Mouse (Mus musculus) embryonic facial prominence, embryonic 10.5 days (tissue): ENCODE measurements around the gene Gm28635. TPM values are rescaled to one million over a fixed set of nuclear protein-coding genes. Genes with fewer than 3 reads are reported as not detected.
"Not testable (repeated sequence)": the region's sequence is repeated elsewhere in the genome, so short reads cannot be mapped to it uniquely, and the experiment has no call there.

ENCODE experiments used
- DNase-seq: peaks from one replicate; pipeline ENCODE4 v3.0.0-alpha.2; 2017; ENCODE audit warnings: low spot score
- H3K27ac ChIP-seq: fragments of 300-500 bp; sonication (generic); replicated peaks from 2 replicates; pipeline ENCODE4 v1.5.1; 2016; ENCODE audit warnings: mild to moderate bottlenecking
- H3K27me3 ChIP-seq: fragments of 300-500 bp; sonication (generic); replicated peaks from 2 replicates; pipeline ENCODE4 v1.6.1; 2016; ENCODE audit warnings: low read depth, mild to moderate bottlenecking; ENCODE audit not compliant: poor library complexity, severe bottlenecking
- H3K36me3 ChIP-seq: fragments of 300-500 bp; sonication (generic); replicated peaks from 2 replicates; pipeline ENCODE4 v1.6.1; 2016; ENCODE audit warnings: mild to moderate bottlenecking, moderate library complexity
- H3K4me1 ChIP-seq: fragments of 300-500 bp; sonication (generic); 2 replicates; pipeline ENCODE4 v1.6.1; 2016
- H3K4me3 ChIP-seq: fragments of 300-500 bp; sonication (generic); 2 replicates; pipeline ENCODE4 v1.5.1; 2016; ENCODE audit warnings: mild to moderate bottlenecking, moderate library complexity
- H3K9me3 ChIP-seq: fragments of 300-500 bp; sonication (generic); 2 replicates; pipeline ENCODE4 v1.6.1; 2016; ENCODE audit warnings: mild to moderate bottlenecking
- WGBS: fragments of 180-500 bp; shearing (Covaris S2); methylation state at CpG from one replicate; pipeline ENCODE4 v1.1.7; 2016; 5-methylcytosine and 5-hydroxymethylcytosine counted together
- polyA plus RNA-seq: library from polyadenylated mRNA; unstranded; fragments of >200 nt; fragmentation: Nextera tagmentation; extraction: Ambion mirVana; gene quantifications from 2 replicates; pipeline ENCODE4 v1.2.1, GENCODE M21; 2016

The Gm28635 gene
- polyA plus RNA-seq, 1 experiment from 2014 or later = not detected

DNA sequence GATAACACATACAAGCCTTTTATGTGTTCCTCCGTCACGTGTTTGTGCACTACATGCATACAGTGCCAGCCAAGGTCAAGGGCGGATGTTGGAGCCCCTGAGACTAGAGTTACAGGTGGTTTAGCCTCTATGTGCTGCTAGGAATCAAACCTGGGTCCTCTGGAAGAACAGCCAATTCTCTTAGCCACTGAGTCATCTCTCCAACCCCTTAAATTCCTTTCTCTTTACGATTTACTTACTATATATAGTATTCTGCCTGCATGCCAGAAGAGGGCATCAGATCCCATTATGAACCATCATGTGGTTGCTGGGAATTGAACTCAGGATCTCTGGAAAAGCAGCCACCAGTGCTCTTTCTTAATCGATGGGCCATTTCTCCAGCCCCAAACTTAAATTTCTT lies 6.3 kb downstream of the Gm28635 start:
- peak overlapping the region; percentile 93; the same call in 1 of the 2 replicates for H3K4me3 ChIP-seq
- WGBS = 72% methylated on average over 4 of the region's 5 CpGs
- peaks cover 18% of the 10 kb centered on the region for H3K4me1 ChIP-seq
- H3K36me3 ChIP-seq = peaks cover 65% of the 10 kb centered on the region
- not testable (repeated sequence) for H3K27ac ChIP-seq, H3K9me3 ChIP-seq, H3K27me3 ChIP-seq, DNase-seq

DNA sequence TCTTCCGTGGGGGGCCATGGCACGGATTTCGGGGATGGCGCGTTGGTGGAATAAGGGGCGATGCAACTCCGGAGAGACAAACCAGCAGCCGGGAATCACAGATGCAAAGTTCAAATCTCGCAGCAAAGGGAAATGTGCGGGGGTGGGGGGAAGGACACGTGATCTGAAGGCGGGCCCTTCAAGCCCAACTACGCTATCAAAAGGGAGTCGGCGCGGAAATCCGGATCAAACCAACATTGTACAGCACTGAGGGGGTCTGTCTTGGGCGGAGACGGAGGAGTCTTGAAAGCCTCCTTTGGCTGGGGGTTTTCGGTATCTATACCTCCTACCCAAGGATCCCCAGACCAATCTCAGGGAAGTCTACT lies 7.3 kb downstream of the Gm28635 start, which contains the start of gene Selenoh:
TSS of gene Selenoh (minus strand) at position 202 of the 365 bp plus-strand sequence.
- H3K27me3 ChIP-seq = no peaks in the 10 kb centered on the region
- DNase-seq = peak; percentile 94
- peaks cover 56% of the 10 kb centered on the region for H3K36me3 ChIP-seq
- H3K4me3 ChIP-seq = peak within 1 kb of the TSS; percentile 93
- peaks cover 13% of the 10 kb centered on the region for H3K4me1 ChIP-seq
- WGBS = 0% methylated on average over 20 of the region's 20 CpGs
- H3K9me3 ChIP-seq = no peaks in the 10 kb centered on the region
- peak within 1 kb of the TSS; percentile 99 for H3K27ac ChIP-seq

DNA sequence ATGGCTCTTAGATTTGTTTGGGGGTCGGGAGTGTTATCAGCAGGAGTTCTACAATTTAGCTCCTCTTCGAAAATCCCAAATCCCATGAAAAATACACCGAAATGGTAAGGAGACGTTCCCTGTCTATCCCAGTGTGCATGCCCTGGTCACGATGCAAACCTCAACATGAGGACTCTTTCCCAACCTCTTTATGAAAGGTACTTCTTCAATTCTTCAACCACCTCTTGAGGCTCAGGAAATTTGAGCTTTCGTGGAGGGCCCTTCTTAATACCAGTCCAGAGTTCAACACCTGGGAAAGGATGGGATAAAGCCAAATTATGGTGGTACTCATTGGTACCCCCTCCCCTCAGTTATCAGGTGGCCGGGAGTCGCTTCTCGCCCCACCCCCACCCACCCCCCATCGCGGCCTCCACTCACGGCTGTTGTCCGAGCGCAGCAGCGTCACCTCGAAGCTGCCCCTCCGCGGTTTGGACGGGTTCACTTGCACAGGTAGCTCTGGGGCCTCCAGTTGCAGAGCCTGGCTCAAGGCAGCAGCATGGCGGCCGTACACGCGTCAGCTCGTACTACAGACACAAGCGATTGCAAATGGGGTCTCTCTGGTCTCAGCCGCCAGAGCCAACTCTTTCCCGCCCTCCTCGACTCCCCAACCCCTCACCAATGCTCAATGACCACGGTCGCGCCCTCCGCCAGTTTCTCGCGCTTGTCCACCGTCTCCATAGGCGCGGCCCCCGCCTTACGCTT lies 7.8 kb downstream of the Gm28635 start:
- 3% methylated on average over 39 of the region's 39 CpGs for WGBS

DNA sequence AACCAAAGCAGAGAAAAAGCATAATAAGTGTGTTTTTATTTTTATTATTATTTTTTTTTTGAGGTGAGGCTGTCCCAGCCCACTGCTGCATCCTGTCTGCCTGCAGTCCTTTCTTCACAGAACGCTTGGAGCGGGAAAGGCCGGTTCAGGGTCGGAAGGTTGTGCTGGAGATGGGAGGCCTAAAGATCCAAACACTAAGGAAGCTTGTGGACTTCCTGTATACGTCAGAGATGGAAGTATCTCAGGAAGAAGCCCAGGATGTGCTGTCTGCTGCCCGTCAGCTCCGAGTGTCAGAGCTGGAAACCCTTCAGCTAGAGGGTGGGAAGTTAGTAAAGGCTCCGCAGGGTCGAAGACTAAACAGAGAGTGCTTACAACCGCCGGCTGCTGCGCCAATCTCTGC lies 11.8 kb downstream of the Gm28635 start:
- WGBS = 58% methylated on average over 12 of the region's 12 CpGs
- no peak overlapping the region for H3K27ac ChIP-seq
- H3K36me3 ChIP-seq = peaks cover 24% of the 10 kb centered on the region
- H3K4me1 ChIP-seq = peaks cover 11% of the 10 kb centered on the region
- H3K9me3 ChIP-seq = no peaks in the 10 kb centered on the region
- no peak overlapping the region for H3K4me3 ChIP-seq
- no peak for DNase-seq
- H3K27me3 ChIP-seq = no peaks in the 10 kb centered on the region

More for the DNA sequence above, 7.8 kb downstream of the Gm28635 start:
- peak overlapping the region; percentile 93 for H3K4me3 ChIP-seq
- no peaks in the 10 kb centered on the region for H3K9me3 ChIP-seq
- peaks cover 50% of the 10 kb centered on the region for H3K36me3 ChIP-seq
- H3K27me3 ChIP-seq = no peaks in the 10 kb centered on the region
- DNase-seq = no peak
- peaks cover 13% of the 10 kb centered on the region for H3K4me1 ChIP-seq
- H3K27ac ChIP-seq = peak overlapping the region; percentile 99

DNA sequence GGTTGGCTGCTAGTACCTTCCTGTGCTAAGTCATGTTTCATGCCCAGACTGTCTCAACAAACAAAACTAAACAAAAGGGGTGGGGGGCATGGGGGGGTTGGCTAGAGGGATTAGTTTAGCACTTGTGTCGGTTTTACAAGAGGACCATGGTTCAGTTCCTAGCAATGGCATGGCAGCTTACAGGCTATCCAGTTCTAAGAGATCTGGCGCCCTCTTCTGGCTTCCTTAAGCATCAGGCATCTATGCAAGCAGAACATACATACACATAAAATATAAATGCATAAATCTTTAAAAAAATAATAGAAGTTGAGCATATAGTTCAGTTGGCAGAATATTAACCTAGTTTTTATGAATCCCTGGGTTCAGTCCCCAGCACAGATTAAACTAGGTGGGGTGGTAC lies 15.0 kb downstream of the Gm28635 start:
- no peak overlapping the region for H3K4me3 ChIP-seq
- H3K27ac ChIP-seq = no peak overlapping the region
- H3K4me1 ChIP-seq = no peaks in the 10 kb centered on the region
- DNase-seq = peak; percentile 41
- 28% methylated on average over 2 of the region's 2 CpGs for WGBS
- H3K27me3 ChIP-seq = no peaks in the 10 kb centered on the region
- peaks cover 8% of the 10 kb centered on the region for H3K36me3 ChIP-seq
- peaks cover 4% of the 10 kb centered on the region; the same call in 1 of the 2 replicates for H3K9me3 ChIP-seq

DNA sequence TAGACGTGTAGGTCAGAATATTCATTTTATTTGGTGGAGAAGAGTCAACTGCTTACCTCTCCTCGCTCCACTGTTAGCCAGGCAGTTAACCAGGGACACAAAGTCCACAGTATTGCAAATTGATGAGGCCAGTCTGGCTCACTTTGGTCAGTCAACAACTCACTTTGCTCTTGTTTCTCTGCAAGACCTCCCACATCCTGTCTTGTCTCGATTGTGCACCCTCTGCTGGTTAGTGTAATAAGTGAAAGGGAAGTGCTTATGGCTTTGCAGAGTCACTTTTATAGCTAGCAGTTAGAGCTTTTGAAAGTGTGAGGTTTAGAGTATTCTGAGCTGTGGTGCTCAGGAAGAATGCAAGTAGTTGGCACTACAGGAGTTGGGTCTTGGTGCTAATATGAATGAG lies 17.6 kb downstream of the Gm28635 start:
- Histone ChIP-seq H3K27me3 (no peaks in the 10 kb centered on the region), H3K4me1 (no peaks in the 10 kb centered on the region), H3K4me3 (no peak overlapping the region), H3K27ac (no peak overlapping the region), H3K36me3 (no peaks in the 10 kb centered on the region), H3K9me3 (peaks cover 4% of the 10 kb centered on the region; the same call in 1 of the 2 replicates)
- 68% methylated on average over 3 of the region's 3 CpGs for WGBS
- DNase-seq = no peak

DNA sequence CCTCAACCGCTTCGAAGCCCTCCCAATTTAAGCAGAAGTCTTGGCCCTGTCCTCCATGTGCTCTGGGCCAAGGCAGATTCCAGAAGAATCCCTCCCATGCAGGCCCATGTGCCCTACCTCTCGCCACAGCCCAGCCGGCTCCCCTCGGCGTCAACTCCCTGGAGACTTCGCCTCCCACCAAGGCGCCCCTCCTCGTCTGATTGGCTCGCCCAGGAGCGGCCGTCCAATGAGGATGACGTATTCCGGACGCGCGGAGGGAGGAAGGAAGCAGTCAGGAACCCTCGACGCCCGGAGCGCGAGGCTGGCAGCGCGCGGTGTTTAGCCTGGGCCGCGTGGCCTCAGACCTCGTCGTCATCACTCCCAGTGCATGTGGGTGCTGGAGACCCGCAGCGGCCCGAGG lies 19.0 kb downstream of the Gm28635 start, which contains the start of gene Btbd18:
TSS of gene Btbd18 (plus strand) at position 274 of the 400 bp plus-strand sequence.
- H3K27me3 ChIP-seq = no peaks in the 10 kb centered on the region
- 93% methylated on average over 32 of the region's 32 CpGs for WGBS
- DNase-seq = no peak
- H3K9me3 ChIP-seq = peaks cover 4% of the 10 kb centered on the region; the same call in 1 of the 2 replicates
- no peaks in the 10 kb centered on the region for H3K36me3 ChIP-seq
- no peak within 1 kb of the TSS for H3K27ac ChIP-seq
- H3K4me3 ChIP-seq = no peak within 1 kb of the TSS
- H3K4me1 ChIP-seq = no peaks in the 10 kb centered on the region

DNA sequence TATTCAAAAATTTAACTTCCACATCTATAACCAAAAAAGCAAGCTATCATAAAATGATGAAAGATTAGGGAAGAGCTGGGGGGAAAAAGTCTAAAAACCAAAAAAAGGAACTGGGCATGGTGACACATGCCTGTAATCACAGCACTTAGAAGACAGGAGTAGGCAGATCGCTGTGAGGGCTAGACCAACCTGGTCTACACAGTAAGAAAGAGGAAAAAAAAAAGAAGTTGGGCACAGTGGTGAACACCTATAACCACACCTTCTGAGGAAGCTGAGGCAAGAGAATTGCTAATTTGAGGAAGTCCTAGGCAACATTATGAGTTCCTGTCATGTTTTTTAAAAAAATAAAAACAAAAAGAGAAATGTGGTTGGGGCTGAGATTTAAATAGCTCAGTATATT lies 22.0 kb downstream of the Gm28635 start:
- Histone ChIP-seq H3K27me3 (no peaks in the 10 kb centered on the region), H3K27ac (no peak overlapping the region), H3K9me3 (peaks cover 4% of the 10 kb centered on the region; the same call in 1 of the 2 replicates), H3K4me1 (peaks cover 3% of the 10 kb centered on the region; the same call in 1 of the 2 replicates), H3K36me3 (no peaks in the 10 kb centered on the region), H3K4me3 (no peak overlapping the region)
- 74% methylated on average over 1 of the region's 1 CpGs for WGBS
- DNase-seq = no peak

DNA sequence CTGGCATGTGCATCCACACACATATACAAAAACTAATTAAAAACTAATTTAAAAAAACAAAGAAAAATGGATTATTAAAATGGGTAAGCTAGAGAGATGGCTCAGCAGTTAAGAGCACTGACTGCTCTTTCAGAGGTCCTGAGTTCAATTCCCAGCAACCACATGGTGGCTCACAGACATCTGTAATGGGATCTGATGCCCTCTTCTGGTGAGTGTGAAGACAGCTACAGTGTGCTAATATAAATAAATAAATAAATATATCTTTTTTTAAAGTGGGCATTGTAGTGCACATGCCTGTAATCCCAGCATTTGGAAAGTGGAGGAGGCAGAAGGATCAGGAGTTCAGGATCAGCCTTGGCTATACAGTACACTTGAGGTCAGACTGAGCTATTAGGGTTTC lies 24.5 kb downstream of the Gm28635 start:
- no peak overlapping the region for H3K27ac ChIP-seq
- peaks cover 12% of the 10 kb centered on the region for H3K4me1 ChIP-seq
- no peak for DNase-seq
- no peak overlapping the region for H3K4me3 ChIP-seq
- no peaks in the 10 kb centered on the region for H3K27me3 ChIP-seq
- no peaks in the 10 kb centered on the region for H3K9me3 ChIP-seq
- no peaks in the 10 kb centered on the region for H3K36me3 ChIP-seq

DNA sequence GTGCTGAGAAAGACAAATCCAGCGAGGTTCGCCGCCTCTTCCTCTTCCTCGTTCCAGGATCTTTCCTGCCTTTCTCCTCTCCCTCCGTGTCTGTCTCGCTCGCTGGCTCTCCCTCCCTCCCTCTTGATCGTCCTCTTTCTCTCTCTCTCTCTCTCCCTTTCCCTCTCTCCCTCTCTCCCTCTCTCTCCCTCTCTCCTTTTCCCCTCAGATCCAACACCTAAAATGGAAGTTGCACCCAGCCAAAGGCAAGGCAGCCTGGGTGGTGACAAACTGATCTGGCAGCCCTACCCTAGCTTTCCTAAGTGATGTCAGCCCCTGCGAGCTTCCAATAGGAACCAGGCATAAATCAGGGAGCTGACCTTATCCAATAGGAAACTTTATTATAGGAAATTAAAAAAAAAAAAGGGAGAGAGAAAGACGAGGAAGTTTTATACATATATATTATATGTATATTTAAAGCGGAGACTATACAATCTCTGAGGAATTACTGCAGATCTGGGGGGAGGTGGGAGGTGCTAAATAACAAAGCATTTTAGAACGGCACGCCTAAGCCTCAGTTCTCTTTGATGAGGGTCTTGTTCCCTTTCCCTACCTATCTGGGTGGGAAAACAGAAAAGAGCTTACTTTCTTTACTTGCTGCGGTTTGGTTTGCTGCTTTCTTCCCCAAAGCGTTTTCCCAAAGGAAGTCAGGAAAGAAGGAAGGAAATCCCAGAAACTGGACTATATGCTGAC lies 27.2 kb downstream of the Gm28635 start, which contains the start of gene Ctnnd1:
TSS of gene Ctnnd1 (minus strand) at position 302 of the 732 bp plus-strand sequence.
- Histone ChIP-seq H3K9me3 (no peaks in the 10 kb centered on the region), H3K4me1 (peaks cover 23% of the 10 kb centered on the region), H3K27ac (peak within 1 kb of the TSS; percentile 95), H3K27me3 (no peaks in the 10 kb centered on the region), H3K36me3 (peaks cover 17% of the 10 kb centered on the region), H3K4me3 (peak within 1 kb of the TSS; percentile 83)
- DNase-seq = peak; percentile 86
- under 1% methylated on average over 15 of the region's 15 CpGs for WGBS

DNA sequence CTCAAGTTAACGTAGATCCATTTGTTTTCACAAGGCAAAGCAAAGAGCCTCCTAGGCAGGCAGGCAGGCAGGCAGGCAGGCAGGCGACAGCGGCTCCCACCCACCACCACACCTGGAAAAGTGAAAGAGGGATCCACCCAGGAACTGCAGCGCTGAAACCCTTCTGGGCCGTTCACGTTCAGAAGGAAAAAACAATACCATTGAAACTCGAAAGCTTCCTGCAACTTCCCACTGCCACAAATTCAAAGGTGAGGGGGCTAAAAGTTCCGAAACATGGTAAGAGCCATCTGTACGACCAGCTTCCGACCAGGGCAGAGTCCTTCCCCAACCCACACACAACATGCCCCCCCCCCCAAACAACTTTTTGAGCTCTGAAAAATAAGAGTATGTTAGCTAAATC lies 28.2 kb downstream of the Gm28635 start:
- peaks cover 18% of the 10 kb centered on the region for H3K36me3 ChIP-seq
- peak; percentile 56 for DNase-seq
- under 1% methylated on average over 10 of the region's 10 CpGs for WGBS
- H3K27me3 ChIP-seq = no peaks in the 10 kb centered on the region
- H3K4me3 ChIP-seq = peak overlapping the region; percentile 83
- H3K9me3 ChIP-seq = no peaks in the 10 kb centered on the region
- H3K4me1 ChIP-seq = peaks cover 23% of the 10 kb centered on the region
- H3K27ac ChIP-seq = peak overlapping the region; percentile 95

DNA sequence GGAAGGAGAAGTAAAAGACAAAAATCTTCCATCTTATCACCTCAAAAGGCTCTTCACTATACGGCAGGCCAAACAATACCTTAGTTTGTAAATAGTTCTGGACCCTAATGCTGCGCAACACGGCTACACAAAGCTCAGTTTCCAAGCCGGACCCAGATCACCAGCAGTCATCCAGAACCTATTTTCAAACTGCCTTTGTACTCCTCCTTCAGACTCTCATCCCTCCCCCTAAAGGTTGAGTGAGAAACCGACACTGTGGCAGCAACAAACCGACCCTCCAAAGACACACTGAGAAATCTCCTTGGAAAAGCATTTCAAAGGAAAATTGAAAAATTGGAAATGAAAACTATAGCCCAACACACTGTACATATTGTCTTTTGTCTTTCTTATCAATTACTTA lies 29.5 kb downstream of the Gm28635 start:
- peak overlapping the region; percentile 35; the same call in 1 of the 2 replicates for H3K27ac ChIP-seq

More for the DNA sequence above, 29.5 kb downstream of the Gm28635 start:
- 51% methylated on average over 6 of the region's 6 CpGs for WGBS
- H3K4me1 ChIP-seq = peaks cover 23% of the 10 kb centered on the region
- H3K9me3 ChIP-seq = no peaks in the 10 kb centered on the region
- peak overlapping the region; percentile 83 for H3K4me3 ChIP-seq
- peaks cover 18% of the 10 kb centered on the region for H3K36me3 ChIP-seq
- DNase-seq = no peak
- H3K27me3 ChIP-seq = no peaks in the 10 kb centered on the region
